Mouse (Mus musculus): ENCODE data around the gene Fstl1.

DNA sequence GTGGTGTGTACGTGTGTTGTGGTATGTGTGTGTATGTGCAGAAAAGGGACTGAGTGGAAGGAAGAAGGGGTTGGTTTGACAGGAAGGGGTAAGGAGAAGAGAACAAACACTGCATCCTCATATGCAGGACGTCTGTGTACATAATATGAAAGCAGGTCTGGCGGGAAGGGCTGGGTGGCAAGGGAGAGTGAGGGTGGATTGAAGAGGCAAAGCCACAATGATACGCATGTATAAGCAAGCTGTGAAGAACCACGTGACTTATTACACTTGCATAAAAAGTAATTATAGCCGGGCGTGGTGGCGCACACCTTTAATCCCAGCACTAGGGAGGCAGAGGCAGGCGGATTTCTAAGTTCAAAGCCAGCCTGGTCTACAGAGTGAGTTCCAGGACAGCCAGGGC, 89.2 kb downstream of the Fstl1 start:
- no peak for TF ChIP-seq CTCF (conservative IDR thresholded peaks at IDR 0.05; ENCODE audit: insufficient read depth, insufficient read length, low read depth, low read length)
- no peak for TF ChIP-seq POLR2A (IDR thresholded peaks at IDR 0.05; ENCODE audit: low read depth, low read length)
